Mouse (Mus musculus): Measurements from ENCODE around the gene Rsrc2. TPM values are rescaled to one million over a fixed set of nuclear protein-coding genes. Genes with fewer than 3 reads are reported as not detected.
"Not testable (repeated sequence)": the region's sequence is repeated elsewhere in the genome, so short reads cannot be mapped to it uniquely, and the experiment has no call there.

Gene Rsrc2
- polyA plus RNA-seq (2015; fragmentation: Nextera tagmentation; extraction: Ambion mirVana): 127 and 147 TPM in 2 replicates

DNA sequence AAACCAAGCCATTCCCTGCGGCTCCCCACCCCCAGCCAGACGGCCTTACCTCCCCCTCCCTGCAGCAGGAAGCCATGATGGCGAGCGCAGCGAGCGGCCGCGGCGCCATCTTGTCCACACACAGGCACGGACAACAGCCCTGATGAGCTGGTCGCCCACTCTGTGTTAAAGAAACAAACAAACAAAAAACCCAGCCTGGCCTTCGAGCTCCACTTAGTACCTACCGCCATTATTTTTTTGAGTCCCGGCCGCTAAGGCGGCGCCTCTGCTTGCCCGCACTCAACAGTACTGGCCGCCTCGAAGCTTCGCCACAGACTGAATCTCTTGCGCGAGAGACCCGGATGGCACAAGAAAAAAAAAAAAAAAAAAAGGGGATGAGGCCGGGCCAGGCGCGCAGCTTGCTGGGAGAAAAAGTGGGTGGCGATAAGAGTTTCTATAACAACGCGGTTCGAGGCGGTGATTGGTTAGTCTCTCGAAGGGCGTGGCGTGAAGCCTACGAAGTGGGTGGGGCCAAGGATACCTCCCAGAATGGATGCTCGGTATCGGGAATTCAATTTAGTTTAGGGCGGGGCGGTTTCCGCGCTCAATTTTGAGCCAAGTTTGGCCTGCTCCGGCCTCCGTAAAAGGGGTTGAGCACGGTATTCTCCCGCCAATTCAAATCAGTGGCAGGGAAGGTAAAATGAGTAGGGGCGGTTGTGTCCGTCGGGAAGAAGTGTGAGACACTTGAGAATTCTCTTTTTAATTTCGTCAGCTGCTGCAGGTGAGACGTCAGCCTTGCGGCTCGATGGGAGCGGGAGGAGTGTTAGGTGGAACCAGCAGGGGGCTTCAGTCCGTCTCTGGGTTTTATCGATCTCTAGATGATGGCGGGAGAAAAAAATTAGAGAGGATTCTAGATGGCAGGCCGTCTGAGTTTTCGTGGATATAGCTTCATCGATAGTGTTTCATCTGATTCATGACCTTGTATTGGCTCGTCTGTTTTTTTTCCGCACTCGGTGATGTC lies at the start of gene Rsrc2, which contains the start of gene Kntc1:
TSS of gene Rsrc2 (minus strand) at position 350 of the 1,000 bp plus-strand sequence.
TSS of gene Kntc1 (plus strand) at position 652 of the 1,000 bp plus-strand sequence.
- Histone ChIP-seq H3K9me3 (no peaks in the 10 kb centered on the region), H3K4me1 (peaks cover 31% of the 10 kb centered on the region), H3K36me3 (replicated peaks) (peaks cover 5% of the 10 kb centered on the region; the same call in 1 of the 2 replicates), H3K4me3 (peak within 1 kb of the TSS; percentile 67), H3K9ac (peak within 1 kb of the TSS; percentile 76), H3K4me2 (peak within 1 kb of the TSS; percentile 76), H3K27me3 (replicated peaks) (no peaks in the 10 kb centered on the region), H3K27ac (peak within 1 kb of the TSS; percentile 99)
- peak; percentile 98 for ATAC-seq (replicated peaks)
- under 1% methylated on average over 63 of the region's 63 CpGs for WGBS

DNA sequence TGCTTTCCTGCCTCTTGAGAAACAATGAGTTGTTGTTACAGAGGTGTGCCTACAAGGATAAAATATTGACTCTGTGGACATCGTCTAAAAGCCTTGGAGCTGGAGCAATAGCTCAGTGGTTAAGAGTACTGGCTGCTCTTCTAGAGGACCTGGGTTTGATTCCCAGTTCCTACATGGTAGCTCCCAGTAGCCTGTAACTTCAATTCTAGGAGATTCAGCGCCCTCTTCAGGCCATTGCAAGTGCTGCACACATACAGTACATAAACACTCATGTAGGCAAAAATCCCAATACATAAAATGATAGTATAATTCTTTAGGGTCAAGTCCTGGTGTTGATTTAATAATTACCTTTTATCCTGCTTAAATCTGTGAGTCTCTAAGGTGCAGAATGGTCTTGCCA lies 43.9 kb upstream of the Rsrc2 start:
- ATAC-seq (replicated peaks): no peak
- WGBS: 91% methylated on average over 2 of the region's 2 CpGs
- no peak overlapping the region for H3K27ac ChIP-seq

DNA sequence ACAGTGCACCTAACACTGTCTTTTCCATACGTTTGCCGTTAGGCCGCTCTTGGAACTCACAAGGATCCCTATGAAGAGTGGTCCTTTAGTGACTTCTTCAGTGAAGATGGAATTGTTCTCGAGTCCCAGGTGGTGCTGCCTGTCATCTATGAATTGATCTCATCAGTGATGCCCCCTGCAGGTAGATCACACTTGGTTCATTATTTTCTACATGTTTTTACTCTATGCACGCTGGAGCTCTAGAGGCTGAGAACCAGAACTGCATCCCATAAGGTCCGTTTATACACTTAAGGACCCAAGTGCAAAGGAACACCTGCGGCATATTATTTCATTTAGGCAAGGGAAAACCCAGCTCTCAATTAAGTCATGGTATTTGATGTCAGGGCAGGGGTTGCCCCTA lies 39.8 kb upstream of the Rsrc2 start:
- no peak overlapping the region for H3K9ac ChIP-seq
- H3K4me2 ChIP-seq: no peak overlapping the region
- H3K27me3 ChIP-seq (replicated peaks): no peaks in the 10 kb centered on the region
- H3K4me3 ChIP-seq: no peak overlapping the region
- 93% methylated on average over 7 of the region's 7 CpGs for WGBS
- ATAC-seq (replicated peaks): no peak
- no peaks in the 10 kb centered on the region for H3K4me1 ChIP-seq
- no peaks in the 10 kb centered on the region for H3K9me3 ChIP-seq
- no peaks in the 10 kb centered on the region; the same call in 1 of the 2 replicates for H3K36me3 ChIP-seq (replicated peaks)
- H3K27ac ChIP-seq: no peak overlapping the region

More for the DNA sequence above, 43.9 kb upstream of the Rsrc2 start:
- no peak overlapping the region for H3K9ac ChIP-seq
- H3K27me3 ChIP-seq (replicated peaks): no peaks in the 10 kb centered on the region
- no peak overlapping the region for H3K4me3 ChIP-seq
- no peaks in the 10 kb centered on the region for H3K9me3 ChIP-seq
- no peak overlapping the region for H3K4me2 ChIP-seq
- no peaks in the 10 kb centered on the region for H3K4me1 ChIP-seq
- no peaks in the 10 kb centered on the region; the same call in 1 of the 2 replicates for H3K36me3 ChIP-seq (replicated peaks)

DNA sequence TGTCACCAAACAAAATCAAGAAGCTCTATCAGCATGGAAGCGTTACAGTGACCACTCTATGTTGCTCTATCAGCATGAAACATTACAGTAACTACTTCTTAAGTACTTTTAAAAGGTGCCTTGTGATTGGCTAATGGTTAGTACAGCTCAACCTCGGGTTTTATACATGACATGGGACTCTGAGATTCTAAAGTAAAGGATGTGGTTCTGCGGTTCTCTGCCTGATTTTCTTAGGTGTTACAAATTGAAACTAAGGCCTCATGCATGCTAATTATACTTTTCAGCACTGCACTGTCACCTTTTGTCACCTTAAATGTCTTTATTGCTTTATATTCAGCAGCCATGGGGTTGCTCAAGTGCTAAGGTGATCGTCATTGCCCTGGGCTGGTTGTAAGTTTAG lies 32.6 kb upstream of the Rsrc2 start:
- H3K36me3 ChIP-seq (replicated peaks): no peaks in the 10 kb centered on the region
- no peaks in the 10 kb centered on the region for H3K4me1 ChIP-seq
- H3K27me3 ChIP-seq (replicated peaks): no peaks in the 10 kb centered on the region
- ATAC-seq (replicated peaks): no peak
- no peaks in the 10 kb centered on the region for H3K9me3 ChIP-seq
- no peak overlapping the region for H3K27ac ChIP-seq
- H3K9ac ChIP-seq: no peak overlapping the region
- H3K4me3 ChIP-seq: no peak overlapping the region
- no peak overlapping the region for H3K4me2 ChIP-seq
- 95% methylated on average over 4 of the region's 4 CpGs for WGBS

DNA sequence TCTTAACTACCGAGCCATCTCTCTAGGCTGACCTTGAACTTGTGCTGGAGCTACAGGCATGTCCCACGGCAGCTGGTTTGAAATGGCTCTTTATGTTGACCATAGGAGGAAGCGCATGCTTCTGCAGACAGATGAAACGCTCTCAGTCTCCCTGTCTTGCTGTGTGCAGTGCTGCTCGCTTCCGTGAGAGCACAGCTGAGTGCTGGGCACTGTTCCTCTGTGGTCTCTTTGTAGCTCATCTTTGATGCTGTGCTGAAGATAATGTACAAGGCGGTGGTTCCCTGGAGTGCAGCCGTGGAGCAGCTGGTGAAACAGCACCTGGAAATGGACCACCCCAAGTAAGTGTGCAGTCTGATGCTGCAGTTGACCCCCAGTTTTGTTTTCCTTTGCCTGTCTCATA lies 31.5 kb upstream of the Rsrc2 start:
- Histone ChIP-seq H3K9ac (no peak overlapping the region), H3K36me3 (replicated peaks) (no peaks in the 10 kb centered on the region), H3K4me2 (no peak overlapping the region), H3K27me3 (replicated peaks) (no peaks in the 10 kb centered on the region), H3K9me3 (no peaks in the 10 kb centered on the region), H3K27ac (no peak overlapping the region), H3K4me3 (no peak overlapping the region), H3K4me1 (no peaks in the 10 kb centered on the region)
- 92% methylated on average over 8 of the region's 8 CpGs for WGBS
- ATAC-seq (replicated peaks): no peak

DNA sequence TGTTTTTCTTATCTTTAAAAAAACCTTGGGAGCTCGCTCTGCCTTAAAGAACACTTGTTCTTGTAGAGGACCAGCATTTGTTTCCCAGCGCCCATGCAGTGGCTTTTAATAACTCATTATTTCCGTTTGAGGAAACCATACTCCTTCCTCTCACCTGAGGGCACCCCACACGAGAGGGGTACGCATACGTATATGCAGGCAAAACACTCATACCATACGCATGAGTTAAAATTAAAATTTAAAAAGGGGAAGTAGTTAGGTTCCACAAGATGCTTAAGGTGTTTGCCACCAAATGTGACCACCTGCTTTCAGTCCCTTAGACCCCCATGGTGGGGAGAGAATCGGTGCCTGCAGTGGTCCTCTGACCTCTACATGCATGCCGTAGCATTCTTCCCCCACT lies 24.2 kb upstream of the Rsrc2 start:
- no peaks in the 10 kb centered on the region for H3K4me1 ChIP-seq
- H3K36me3 ChIP-seq (replicated peaks): no peaks in the 10 kb centered on the region
- 96% methylated on average over 9 of the region's 9 CpGs for WGBS
- H3K27ac ChIP-seq: no peak overlapping the region
- H3K9ac ChIP-seq: no peak overlapping the region
- no peak for ATAC-seq (replicated peaks)
- no peak overlapping the region for H3K4me2 ChIP-seq
- H3K4me3 ChIP-seq: no peak overlapping the region
- no peaks in the 10 kb centered on the region for H3K27me3 ChIP-seq (replicated peaks)
- H3K9me3 ChIP-seq: no peaks in the 10 kb centered on the region

DNA sequence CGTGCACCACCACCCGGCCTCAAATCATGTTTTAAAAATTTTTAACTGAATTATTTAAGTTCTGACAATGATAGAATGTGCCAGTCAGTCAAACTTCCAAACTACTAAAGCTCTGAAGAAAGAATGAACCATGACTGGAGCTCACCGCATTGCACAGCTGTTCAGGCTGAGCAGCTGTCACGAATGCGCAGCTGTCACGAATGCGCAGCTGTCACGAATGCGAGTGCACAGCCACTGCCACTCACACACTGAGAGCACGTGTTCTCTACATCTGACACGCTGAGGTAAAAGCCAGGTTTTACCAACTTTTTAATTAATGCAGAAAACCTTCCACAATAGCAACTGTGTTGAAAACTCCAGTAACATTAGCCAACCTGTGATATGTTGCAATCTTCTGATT lies 17.2 kb upstream of the Rsrc2 start:
- H3K4me3 ChIP-seq; H3K27me3 ChIP-seq (replicated peaks); H3K27ac ChIP-seq; ATAC-seq (replicated peaks); H3K36me3 ChIP-seq (replicated peaks); H3K9me3 ChIP-seq; H3K4me1 ChIP-seq; H3K9ac ChIP-seq; H3K4me2 ChIP-seq: not testable (repeated sequence)
- WGBS: 94% methylated on average over 11 of the region's 11 CpGs

DNA sequence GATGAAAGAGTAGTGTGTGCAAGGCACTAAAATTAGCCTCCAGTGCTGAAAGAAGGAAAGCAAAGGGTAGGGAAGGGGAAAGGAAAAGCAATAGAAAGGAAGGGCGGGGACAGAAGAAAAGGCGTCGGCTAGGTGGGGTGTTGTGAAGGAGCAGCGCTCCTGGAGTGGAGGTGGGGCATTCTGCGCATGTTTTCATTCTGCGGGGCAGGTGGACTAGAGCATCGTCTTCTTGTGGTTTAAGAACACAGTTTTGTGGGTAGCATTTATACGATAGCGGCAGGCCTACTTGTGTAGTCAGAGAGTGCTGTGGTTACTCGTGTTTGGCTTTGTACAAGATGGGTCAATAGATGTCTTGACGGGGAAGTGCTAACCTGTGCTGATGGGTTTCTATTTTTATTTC lies 16.3 kb upstream of the Rsrc2 start:
- H3K36me3 ChIP-seq (replicated peaks): no peaks in the 10 kb centered on the region
- WGBS: 96% methylated on average over 11 of the region's 11 CpGs
- H3K4me2 ChIP-seq: no peak overlapping the region
- H3K9ac ChIP-seq: no peak overlapping the region
- H3K4me3 ChIP-seq: no peak overlapping the region
- no peaks in the 10 kb centered on the region for H3K27me3 ChIP-seq (replicated peaks)
- ATAC-seq (replicated peaks): no peak
- H3K27ac ChIP-seq: no peak overlapping the region
- no peaks in the 10 kb centered on the region for H3K4me1 ChIP-seq
- H3K9me3 ChIP-seq: no peaks in the 10 kb centered on the region

DNA sequence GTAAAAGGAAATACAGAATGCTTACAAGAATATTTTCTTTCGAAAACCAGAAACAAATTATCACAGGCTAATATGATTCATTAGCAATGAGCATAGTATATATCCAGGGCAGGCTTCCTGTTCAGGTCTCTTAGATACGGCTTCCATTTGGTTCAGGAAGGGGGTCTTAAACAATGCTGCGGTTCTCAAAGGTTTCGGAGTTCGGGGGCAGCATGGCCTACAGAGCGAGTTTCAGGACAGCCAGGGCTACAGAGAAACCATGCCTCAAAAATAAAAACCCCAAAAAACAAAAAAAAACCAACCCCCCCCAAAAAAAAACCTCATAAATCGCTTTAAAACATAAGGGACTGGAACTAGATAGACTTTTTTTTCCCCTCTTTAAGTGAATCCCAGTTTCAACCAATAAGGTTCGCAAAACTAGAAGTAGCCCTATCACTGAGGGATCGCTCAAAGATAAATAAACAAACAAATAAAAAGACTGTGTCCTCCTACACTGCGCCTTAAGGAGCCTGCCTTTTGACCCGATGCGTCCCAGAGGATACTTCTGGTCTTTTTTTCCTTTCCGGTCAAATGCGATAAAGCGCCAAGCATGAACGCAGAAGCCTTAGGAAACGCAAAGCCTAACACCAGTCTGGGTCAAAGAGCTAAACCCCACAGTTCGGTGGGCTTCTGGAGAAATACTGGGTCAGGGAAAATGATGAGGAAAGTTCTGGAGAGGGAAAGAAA lies 712 bp downstream of the Rsrc2 start:
- Histone ChIP-seq H3K27ac (peak overlapping the region; percentile 99), H3K27me3 (replicated peaks) (no peaks in the 10 kb centered on the region), H3K4me3 (peak overlapping the region; percentile 67), H3K36me3 (replicated peaks) (peaks cover 14% of the 10 kb centered on the region; the same call in 1 of the 2 replicates), H3K9me3 (no peaks in the 10 kb centered on the region), H3K4me2 (peak overlapping the region; percentile 76), H3K9ac (peak overlapping the region; percentile 76), H3K4me1 (peaks cover 31% of the 10 kb centered on the region)
- ATAC-seq (replicated peaks): no peak; the same call in 1 of the 2 replicates
- 1% methylated on average over 18 of the region's 18 CpGs for WGBS

DNA sequence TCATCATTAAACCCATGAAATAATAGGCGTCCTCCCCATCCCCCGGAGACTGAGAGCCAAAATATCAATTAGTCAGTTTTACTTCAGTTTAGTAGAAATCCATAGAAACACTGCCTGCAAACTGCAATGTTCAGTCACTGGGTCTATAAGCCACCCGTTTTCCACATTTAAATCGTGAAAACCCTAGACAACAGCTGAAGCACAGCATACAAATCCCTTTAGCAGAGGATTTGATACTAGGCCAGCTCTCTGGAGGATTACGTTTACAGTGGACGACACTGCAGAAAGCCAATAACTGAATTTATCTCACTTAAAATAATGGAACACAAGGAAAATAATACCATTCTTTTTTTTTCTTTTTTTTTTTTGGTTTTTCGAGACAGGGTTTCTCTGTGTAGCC lies 1.6 kb downstream of the Rsrc2 start:
- WGBS: 16% methylated on average over 7 of the region's 7 CpGs
- peaks cover 21% of the 10 kb centered on the region for H3K36me3 ChIP-seq (replicated peaks)
- no peak for ATAC-seq (replicated peaks)
- peak overlapping the region; percentile 67 for H3K4me3 ChIP-seq
- no peaks in the 10 kb centered on the region for H3K27me3 ChIP-seq (replicated peaks)
- H3K4me1 ChIP-seq: peaks cover 31% of the 10 kb centered on the region
- 0 out of 2 replicates have a peak overlapping the region, but pooled peaks have one; percentile 3 for H3K27ac ChIP-seq
- no peaks in the 10 kb centered on the region for H3K9me3 ChIP-seq
- peak overlapping the region; percentile 76 for H3K4me2 ChIP-seq
- H3K9ac ChIP-seq: peak overlapping the region; percentile 43

DNA sequence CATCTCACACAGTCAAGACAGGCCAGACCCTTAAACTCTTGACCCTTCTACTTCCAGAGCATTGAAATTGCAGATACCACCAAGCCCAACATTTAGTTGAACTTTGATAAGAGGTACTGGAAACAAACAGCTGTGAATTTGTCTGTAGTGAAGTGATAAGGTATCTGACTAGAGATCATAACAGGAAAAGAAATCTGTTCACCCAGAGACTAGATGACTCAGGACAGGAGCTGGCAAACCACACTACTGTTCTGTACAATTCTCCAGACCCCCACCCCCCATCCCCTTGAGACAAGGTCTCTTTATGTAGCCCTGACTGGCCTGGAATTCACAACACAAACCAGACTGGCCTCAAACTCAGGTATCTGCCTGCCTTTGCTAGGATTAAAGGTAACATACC lies 3.0 kb downstream of the Rsrc2 start:
- Histone ChIP-seq H3K36me3 (replicated peaks) (peaks cover 22% of the 10 kb centered on the region), H3K9ac (peak overlapping the region; percentile 7; the same call in 1 of the 2 replicates), H3K4me2 (peak overlapping the region; percentile 76), H3K4me1 (peaks cover 31% of the 10 kb centered on the region), H3K9me3 (no peaks in the 10 kb centered on the region), H3K4me3 (peak overlapping the region; percentile 12; the same call in 1 of the 2 replicates), H3K27ac (no peak overlapping the region), H3K27me3 (replicated peaks) (no peaks in the 10 kb centered on the region)
- ATAC-seq (replicated peaks): no peak

DNA sequence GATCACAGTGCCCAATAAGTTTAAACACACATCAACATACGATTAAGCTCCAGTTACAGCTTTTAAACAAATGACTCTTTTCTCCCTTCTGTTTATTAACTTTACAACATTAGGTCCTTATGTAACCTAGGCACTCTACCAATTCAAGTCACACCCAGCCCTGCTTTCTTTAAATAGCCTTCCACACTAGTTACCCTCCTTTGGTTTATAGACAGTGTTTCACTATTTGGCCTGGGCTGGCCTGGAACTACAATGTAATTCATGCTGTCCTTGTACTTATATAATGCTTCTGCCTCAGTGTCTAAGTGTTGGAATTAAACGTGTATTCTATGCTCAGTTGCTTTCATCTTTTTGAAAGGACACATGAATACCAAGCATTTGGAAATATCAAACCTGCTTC lies 4.9 kb downstream of the Rsrc2 start:
- Histone ChIP-seq H3K9me3 (no peaks in the 10 kb centered on the region), H3K9ac (no peak overlapping the region), H3K4me3 (no peak overlapping the region), H3K4me2 (no peak overlapping the region), H3K4me1 (peaks cover 23% of the 10 kb centered on the region), H3K36me3 (replicated peaks) (peaks cover 28% of the 10 kb centered on the region), H3K27ac (no peak overlapping the region), H3K27me3 (replicated peaks) (no peaks in the 10 kb centered on the region)
- no peak for ATAC-seq (replicated peaks)
- WGBS: 91% methylated on average over 2 of the region's 2 CpGs

Data from midbrain, embryonic 15.5 days (tissue).